ENCODE assay signal across 8 mouse cellular contexts in genomic region chr7:25781321-25781936, GRCm38 (mm10). TPM values are rescaled to one million over a fixed set of nuclear protein-coding genes. Genes with fewer than 3 reads are reported as not detected.
DNase-seq lines count a peak whose midpoint lies in the region; ATAC-seq and TF ChIP-seq lines count a peak whose summit lies in the region.

No protein-coding gene starts in this region.

- intact Hi-C loops in left cerebral cortex, postnatal 10 days (cut with DNase I), result no loop called here

- DNase-seq in 416B (ENCODE audit: low read depth) (peak; percentile 57), MN1 (ENCODE audit: low spot score) (peak; percentile 40)
- no peak for DNase-seq in forebrain, embryonic 11.5 days (ENCODE audit: low spot score)
- peak; percentile 46 to 71 for DNase-seq in left cerebral cortex, postnatal 10 days (ENCODE audit: extremely low spot score in 1 of 2, low spot score in 2 of 2)
- no peak for DNase-seq in midbrain, embryonic 10.5 days (ENCODE audit: low spot score)
- peak; percentile 36 for DNase-seq in stomach, postnatal 0 days (ENCODE audit: low spot score)
- no peak for DNase-seq in spleen, postnatal 4 days (ENCODE audit: low spot score in 2 of 2)

- WGBS in forebrain, embryonic 11.5 days, result 18% methylated on average over 32 of the region's 33 CpGs
- WGBS in hindbrain, embryonic 12.5 days, result 13% methylated on average over 32 of the region's 33 CpGs
- WGBS in midbrain, embryonic 10.5 days, result 14% methylated on average over 33 of the region's 33 CpGs
- 6% methylated on average over 27 of the region's 33 CpGs for WGBS in stomach, postnatal 0 days

- peak; percentile 18; the same call in 1 of the 2 replicates for ATAC-seq in forebrain, embryonic 11.5 days (replicated peaks; ENCODE audit: low FRiP score)
- ATAC-seq in hindbrain, embryonic 12.5 days (ENCODE audit: low FRiP score), result peak; percentile 52
- ATAC-seq in stomach, postnatal 0 days (ENCODE audit: low FRiP score, low TSS enrichment), result peak; percentile 46; the same call in 1 of the 2 replicates

- no peak for TF ChIP-seq CTCF in stomach, postnatal 0 days (IDR thresholded peaks at IDR 0.05; ENCODE audit: low read depth)

- peak overlapping the region; percentile 33 for H3K4me2 ChIP-seq in forebrain, embryonic 11.5 days (ENCODE audit: low read depth, low read length, severe bottlenecking)
- peak overlapping the region; percentile 56 for H3K4me2 ChIP-seq in hindbrain, embryonic 12.5 days (replicated peaks)
- H3K4me2 ChIP-seq in stomach, postnatal 0 days (replicated peaks; ENCODE audit: low read depth), result peak overlapping the region; percentile 65

- H3K4me3 ChIP-seq in forebrain, embryonic 11.5 days (ENCODE audit: low read depth, low read length), result peak overlapping the region; percentile 12; the same call in 1 of the 2 replicates
- H3K4me3 ChIP-seq in hindbrain, embryonic 12.5 days, result peak overlapping the region; percentile 32
- peak overlapping the region; percentile 46 for H3K4me3 ChIP-seq in midbrain, embryonic 10.5 days
- peak overlapping the region; percentile 32 for H3K4me3 ChIP-seq in stomach, postnatal 0 days (ENCODE audit: low read depth, low read length)

- peak overlapping the region; percentile 32; the same call in 1 of the 2 replicates for H3K9ac ChIP-seq in forebrain, embryonic 11.5 days (ENCODE audit: low read length)
- H3K9ac ChIP-seq in hindbrain, embryonic 12.5 days, result peak overlapping the region; percentile 59
- peak overlapping the region; percentile 61 for H3K9ac ChIP-seq in stomach, postnatal 0 days (ENCODE audit: low read length)

- H3K27ac ChIP-seq in forebrain, embryonic 11.5 days (ENCODE audit: low read depth, low read length), result no peak overlapping the region
- no peak overlapping the region for H3K27ac ChIP-seq in hindbrain, embryonic 12.5 days
- peak overlapping the region; percentile 82 for H3K27ac ChIP-seq in midbrain, embryonic 10.5 days (replicated peaks)
- H3K27ac ChIP-seq in stomach, postnatal 0 days (replicated peaks), result peak overlapping the region; percentile 93

- TF ChIP-seq EP300 in stomach, postnatal 0 days (optimal IDR thresholded peaks at IDR 0.05), result no peak

- no peaks in the 10 kb centered on the region for H3K9me3 ChIP-seq in forebrain, embryonic 11.5 days (ENCODE audit: control insufficient read depth, low read length)
- no peaks in the 10 kb centered on the region for H3K9me3 ChIP-seq in hindbrain, embryonic 12.5 days (replicated peaks)
- H3K9me3 ChIP-seq in midbrain, embryonic 10.5 days (replicated peaks), result no peaks in the 10 kb centered on the region
- H3K9me3 ChIP-seq in stomach, postnatal 0 days (ENCODE audit: control insufficient read depth, low read length), result no peaks in the 10 kb centered on the region

- H3K4me1 ChIP-seq in forebrain, embryonic 11.5 days (replicated peaks; ENCODE audit: control insufficient read depth, insufficient read depth, low read length), result peaks cover 4% of the 10 kb centered on the region; the same call in 1 of the 2 replicates
- peaks cover 13% of the 10 kb centered on the region for H3K4me1 ChIP-seq in hindbrain, embryonic 12.5 days
- peaks cover 25% of the 10 kb centered on the region for H3K4me1 ChIP-seq in midbrain, embryonic 10.5 days
- H3K4me1 ChIP-seq in stomach, postnatal 0 days (replicated peaks; ENCODE audit: control insufficient read depth, insufficient read depth), result peaks cover 5% of the 10 kb centered on the region; the same call in 1 of the 2 replicates

- no peaks in the 10 kb centered on the region for H3K27me3 ChIP-seq in forebrain, embryonic 11.5 days (ENCODE audit: control insufficient read depth, insufficient read depth, low read length)
- H3K27me3 ChIP-seq in hindbrain, embryonic 12.5 days, result no peaks in the 10 kb centered on the region
- H3K27me3 ChIP-seq in midbrain, embryonic 10.5 days (ENCODE audit: low read depth, poor library complexity, severe bottlenecking), result no peaks in the 10 kb centered on the region
- no peaks in the 10 kb centered on the region for H3K27me3 ChIP-seq in stomach, postnatal 0 days (ENCODE audit: control insufficient read depth, insufficient read depth, low read length)

- H3K36me3 ChIP-seq in forebrain, embryonic 11.5 days (ENCODE audit: control insufficient read depth, insufficient read depth, low read length), result no peaks in the 10 kb centered on the region; the same call in 1 of the 2 replicates
- no peaks in the 10 kb centered on the region for H3K36me3 ChIP-seq in hindbrain, embryonic 12.5 days
- H3K36me3 ChIP-seq in midbrain, embryonic 10.5 days, result peaks cover 22% of the 10 kb centered on the region
- H3K36me3 ChIP-seq in stomach, postnatal 0 days (ENCODE audit: control insufficient read depth, insufficient read depth, low read length), result 0 out of 2 replicates have a peak, but pooled peaks cover 4% of the 10 kb centered on the region

RNA-seq across cellular contexts. Expression of gene Axl, which starts 7.1 kb away (rescaled TPM):
- 36.2 and 37.2 TPM in 2 replicates for polyA plus RNA-seq in forebrain, embryonic 11.5 days (2014; fragmentation: Nextera tagmentation; extraction: Ambion mirVana)
- polyA plus RNA-seq in hindbrain, embryonic 12.5 days (2016; fragmentation: Nextera tagmentation; extraction: Ambion mirVana), result 36.6 and 40.8 TPM in 2 replicates
- total RNA-seq in left cerebral cortex, postnatal 10 days (2021), result 10 to 100 TPM; 29.7 to 38.5 TPM
- polyA plus RNA-seq in midbrain, embryonic 10.5 days (2016; fragmentation: Nextera tagmentation; extraction: Ambion mirVana), result 16.5 and 21.6 TPM in 2 replicates
- 52.8 and 53.4 TPM in 2 replicates for polyA plus RNA-seq in stomach, postnatal 0 days (2015; fragmentation: Nextera tagmentation; extraction: Ambion mirVana)

RNA-seq across cellular contexts. Expression of gene Hnrnpul1, which starts 26.9 kb away (rescaled TPM):
- 83.8 and 87.5 TPM in 2 replicates for polyA plus RNA-seq in forebrain, embryonic 11.5 days (2014; fragmentation: Nextera tagmentation; extraction: Ambion mirVana)
- 68.6 and 76.6 TPM in 2 replicates for polyA plus RNA-seq in hindbrain, embryonic 12.5 days (2016; fragmentation: Nextera tagmentation; extraction: Ambion mirVana)
- 100 to 1,000 TPM; 116 to 117 TPM for total RNA-seq in left cerebral cortex, postnatal 10 days (2021)
- 55.2 and 61.8 TPM in 2 replicates for polyA plus RNA-seq in midbrain, embryonic 10.5 days (2016; fragmentation: Nextera tagmentation; extraction: Ambion mirVana)
- 25.9 and 27.5 TPM in 2 replicates for polyA plus RNA-seq in stomach, postnatal 0 days (2015; fragmentation: Nextera tagmentation; extraction: Ambion mirVana)

RNA-seq across cellular contexts. Expression of gene Cyp2s1, which starts 35.3 kb away (rescaled TPM):
- polyA plus RNA-seq in forebrain, embryonic 11.5 days (2014; fragmentation: Nextera tagmentation; extraction: Ambion mirVana), result 0.32 and 0.35 TPM in 2 replicates
- polyA plus RNA-seq in hindbrain, embryonic 12.5 days (2016; fragmentation: Nextera tagmentation; extraction: Ambion mirVana), result 1.8 TPM in 2 replicates
- total RNA-seq in left cerebral cortex, postnatal 10 days (2021), result 1 to 10 TPM; 5.5 to 8.1 TPM
- 0.25 and 0.34 TPM in 2 replicates for polyA plus RNA-seq in midbrain, embryonic 10.5 days (2016; fragmentation: Nextera tagmentation; extraction: Ambion mirVana)
- polyA plus RNA-seq in stomach, postnatal 0 days (2015; fragmentation: Nextera tagmentation; extraction: Ambion mirVana), result 166 and 195 TPM in 2 replicates

Comparison
In these comparisons a context has a peak if more than half of its experiments do, and no peak if none do; other contexts are left out.
1. DNase-seq: peak in 416B (single experiment), MN1 (single experiment), left cerebral cortex, postnatal 10 days (2 of 2) and stomach, postnatal 0 days (single experiment); none in forebrain, embryonic 11.5 days (single experiment), midbrain, embryonic 10.5 days (single experiment) and spleen, postnatal 4 days (0 of 2).
2. H3K27ac ChIP-seq: peak in midbrain, embryonic 10.5 days (single experiment) and stomach, postnatal 0 days (single experiment); none in forebrain, embryonic 11.5 days (single experiment) and hindbrain, embryonic 12.5 days (single experiment).
3. RNA of gene Cyp2s1, which starts 35.3 kb away (polyA plus RNA-seq): 166 to 195 TPM in stomach, postnatal 0 days; 1.8 TPM in hindbrain, embryonic 12.5 days, 0.32 to 0.35 TPM in forebrain, embryonic 11.5 days and 0.25 to 0.34 TPM in midbrain, embryonic 10.5 days; every median in the first group is over 10 times any median in the second.
4. Peak in every context shown above with its lines, with median percentiles within 50 percentile points of each other: ATAC-seq, H3K4me2 ChIP-seq, H3K4me3 ChIP-seq and H3K9ac ChIP-seq.